Mouse (Mus musculus): ENCODE data around the gene Ap5m1. TPM values are rescaled to one million over a fixed set of nuclear protein-coding genes. Genes with fewer than 3 reads are reported as not detected.

The Ap5m1 gene
- 24.2 and 30.8 TPM in 2 replicates for polyA plus RNA-seq (2015; fragmentation: Nextera tagmentation; extraction: Ambion mirVana)

DNA sequence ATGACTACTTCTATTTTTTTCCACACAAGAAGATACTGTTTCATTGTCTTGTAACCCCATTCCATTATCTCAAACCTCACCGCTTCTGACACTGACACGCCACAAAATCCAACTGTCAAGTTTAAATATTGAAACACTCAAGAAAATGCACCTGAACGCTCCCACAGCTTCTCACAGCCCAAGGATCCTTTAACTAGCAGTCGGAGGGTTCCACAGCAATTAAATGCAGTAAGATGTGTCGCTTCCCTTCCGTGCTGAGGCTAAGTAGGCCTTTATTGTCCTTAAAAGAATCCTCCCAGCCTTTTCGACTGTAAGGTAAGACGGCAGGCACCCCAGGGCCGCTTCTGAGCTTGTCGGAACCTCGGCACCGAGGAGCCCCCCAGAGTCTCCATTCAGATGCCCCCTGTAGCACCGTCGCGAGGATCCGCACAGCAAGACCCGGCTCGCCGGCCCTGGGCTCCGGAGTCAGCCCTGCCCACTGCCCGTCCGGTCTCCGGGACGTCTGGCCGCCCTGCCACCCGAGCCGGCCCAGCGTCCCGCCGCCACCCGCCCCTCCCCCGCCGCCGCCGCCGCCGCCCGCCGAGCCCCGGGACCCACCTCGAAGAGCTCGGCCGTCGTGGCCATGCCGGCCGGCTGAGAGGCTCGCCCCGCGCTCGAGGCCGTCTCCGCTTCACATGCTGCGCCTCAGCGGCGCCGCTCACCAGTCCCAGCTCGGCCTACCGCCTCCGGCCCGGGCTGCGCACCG lies at the start of gene Ap5m1:
Gene Ap5m1 (plus strand): TSS at position 569 of the 745 bp plus-strand sequence.
- ATAC-seq: peak; percentile 54
- Histone ChIP-seq H3K4me2 (ENCODE audit: low read length) (peak within 1 kb of the TSS; percentile 70), H3K27ac (ENCODE audit: low read length) (peak within 1 kb of the TSS; percentile 97)

DNA sequence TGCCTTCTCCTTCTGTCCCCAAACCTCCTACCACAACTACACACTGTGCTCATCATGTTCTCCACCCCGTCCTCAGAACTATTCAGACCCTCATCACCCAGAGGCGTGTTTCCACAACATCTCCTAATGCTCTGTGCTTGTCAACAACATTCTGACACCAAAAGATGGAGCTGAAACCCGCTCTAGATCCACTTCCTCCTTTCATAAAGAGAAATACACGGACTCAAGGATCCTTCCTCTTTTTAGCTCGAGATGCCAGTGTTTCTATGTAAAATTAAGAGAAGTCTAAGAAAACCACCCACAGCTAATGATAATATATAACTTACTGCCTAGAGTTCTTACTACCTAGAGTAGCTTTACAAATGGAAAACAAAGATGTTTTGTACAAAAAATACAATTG lies 46.1 kb upstream of the Ap5m1 start:
- H3K27me3 ChIP-seq (replicated peaks; ENCODE audit: control insufficient read depth, insufficient read depth, low read length): no peaks in the 10 kb centered on the region
- H3K36me3 ChIP-seq (ENCODE audit: control insufficient read depth, insufficient read depth): peaks cover 14% of the 10 kb centered on the region
- WGBS: 91% methylated on average over 5 of the region's 5 CpGs
- no peak overlapping the region for H3K27ac ChIP-seq (ENCODE audit: low read length)
- no peaks in the 10 kb centered on the region for H3K9me3 ChIP-seq (ENCODE audit: control insufficient read depth, low read length)
- no peak overlapping the region for H3K9ac ChIP-seq (replicated peaks; ENCODE audit: low read depth, low read length)
- H3K4me3 ChIP-seq (replicated peaks; ENCODE audit: low read length): no peak overlapping the region
- no peaks in the 10 kb centered on the region for H3K4me1 ChIP-seq (replicated peaks; ENCODE audit: control insufficient read depth, insufficient read depth, low read length)
- ATAC-seq: no peak
- no peak overlapping the region for H3K4me2 ChIP-seq (ENCODE audit: low read length)

More for the DNA sequence above, at the start of gene Ap5m1:
- Histone ChIP-seq H3K27me3 (replicated peaks; ENCODE audit: control insufficient read depth, insufficient read depth, low read length) (no peaks in the 10 kb centered on the region), H3K9ac (replicated peaks; ENCODE audit: low read depth, low read length) (peak within 1 kb of the TSS; percentile 99), H3K4me1 (replicated peaks; ENCODE audit: control insufficient read depth, insufficient read depth, low read length) (peaks cover 17% of the 10 kb centered on the region), H3K36me3 (ENCODE audit: control insufficient read depth, insufficient read depth) (no peaks in the 10 kb centered on the region), H3K4me3 (replicated peaks; ENCODE audit: low read length) (peak within 1 kb of the TSS; percentile 82), H3K9me3 (ENCODE audit: control insufficient read depth, low read length) (no peaks in the 10 kb centered on the region)
- under 1% methylated on average over 40 of the region's 62 CpGs for WGBS

DNA sequence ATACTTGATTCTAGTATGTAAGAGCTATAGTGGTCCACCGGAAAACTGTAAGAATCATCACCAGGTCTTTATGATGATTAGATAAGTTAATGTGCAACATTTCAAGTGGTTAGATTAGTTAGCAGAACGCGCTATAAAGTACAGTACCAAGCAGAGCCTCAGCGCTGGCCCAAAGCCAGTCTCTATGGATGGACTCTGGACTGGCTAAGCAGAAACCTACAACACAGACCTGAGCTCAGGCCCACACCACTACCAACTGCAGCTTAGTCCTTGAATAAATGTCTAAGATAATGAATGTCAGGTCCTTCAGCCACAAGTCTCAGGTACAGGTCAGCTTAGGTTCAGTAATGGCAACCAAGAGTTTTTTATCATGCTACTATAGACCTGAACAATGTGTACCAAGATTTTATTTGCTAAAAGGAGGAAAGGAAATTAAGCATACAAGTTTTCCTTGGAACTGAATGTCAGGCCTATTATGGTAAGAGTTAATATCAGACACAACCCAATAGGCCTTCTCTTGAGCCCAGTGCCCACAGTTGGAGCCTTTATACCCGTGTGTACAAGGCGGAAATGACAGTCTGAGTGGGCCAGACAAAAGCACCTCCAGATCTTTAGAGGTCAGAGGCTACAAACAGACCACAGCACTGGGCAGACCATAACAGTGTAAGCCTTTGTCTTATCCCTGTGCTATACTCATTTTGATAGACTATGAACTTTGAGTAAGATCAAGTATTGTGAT lies 38.7 kb upstream of the Ap5m1 start:
- Histone ChIP-seq H3K27ac (ENCODE audit: low read length) (no peak overlapping the region), H3K27me3 (replicated peaks; ENCODE audit: control insufficient read depth, insufficient read depth, low read length) (no peaks in the 10 kb centered on the region), H3K4me3 (replicated peaks; ENCODE audit: low read length) (no peak overlapping the region), H3K4me2 (ENCODE audit: low read length) (no peak overlapping the region), H3K9ac (replicated peaks; ENCODE audit: low read depth, low read length) (no peak overlapping the region), H3K4me1 (replicated peaks; ENCODE audit: control insufficient read depth, insufficient read depth, low read length) (no peaks in the 10 kb centered on the region), H3K36me3 (ENCODE audit: control insufficient read depth, insufficient read depth) (peaks cover 5% of the 10 kb centered on the region), H3K9me3 (ENCODE audit: control insufficient read depth, low read length) (no peaks in the 10 kb centered on the region)
- 85% methylated on average over 6 of the region's 6 CpGs for WGBS
- no peak for ATAC-seq

DNA sequence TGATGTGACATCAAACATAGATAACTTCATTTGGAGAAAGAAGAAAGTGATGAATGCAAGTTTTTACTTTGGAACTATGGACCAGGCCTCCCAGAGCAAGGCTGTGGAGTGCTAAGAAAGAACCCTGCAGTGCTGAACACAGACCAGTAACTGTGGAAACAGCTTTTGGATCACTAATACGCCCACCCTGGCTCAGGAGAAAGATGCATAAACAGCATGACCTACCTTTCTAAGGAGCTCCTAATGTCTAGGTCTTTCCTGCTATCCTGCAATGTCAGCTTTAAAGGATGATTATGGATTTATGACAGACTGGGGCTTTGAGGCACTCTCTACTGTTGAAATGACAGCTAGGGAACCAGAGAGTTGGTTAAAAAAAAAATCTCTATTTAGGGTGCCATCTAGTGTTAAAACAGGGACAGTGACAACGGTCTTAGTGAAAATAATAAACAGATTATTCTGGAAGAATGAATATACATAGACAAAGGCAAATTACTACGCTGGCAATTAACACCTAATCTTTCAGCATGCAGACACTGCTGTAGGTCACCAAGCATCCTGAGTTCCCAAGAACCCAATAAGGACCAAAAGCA lies 38.0 kb upstream of the Ap5m1 start:
- ATAC-seq: peak; percentile 33; the same call in 1 of the 2 replicates
- no peaks in the 10 kb centered on the region for H3K4me1 ChIP-seq (replicated peaks; ENCODE audit: control insufficient read depth, insufficient read depth, low read length)
- H3K36me3 ChIP-seq (ENCODE audit: control insufficient read depth, insufficient read depth): peaks cover 8% of the 10 kb centered on the region
- H3K9me3 ChIP-seq (ENCODE audit: control insufficient read depth, low read length): no peaks in the 10 kb centered on the region
- WGBS: 48% methylated on average over 3 of the region's 3 CpGs
- no peak overlapping the region for H3K27ac ChIP-seq (ENCODE audit: low read length)
- no peak overlapping the region for H3K4me2 ChIP-seq (ENCODE audit: low read length)
- H3K27me3 ChIP-seq (replicated peaks; ENCODE audit: control insufficient read depth, insufficient read depth, low read length): no peaks in the 10 kb centered on the region
- H3K9ac ChIP-seq (replicated peaks; ENCODE audit: low read depth, low read length): no peak overlapping the region
- H3K4me3 ChIP-seq (replicated peaks; ENCODE audit: low read length): no peak overlapping the region

DNA sequence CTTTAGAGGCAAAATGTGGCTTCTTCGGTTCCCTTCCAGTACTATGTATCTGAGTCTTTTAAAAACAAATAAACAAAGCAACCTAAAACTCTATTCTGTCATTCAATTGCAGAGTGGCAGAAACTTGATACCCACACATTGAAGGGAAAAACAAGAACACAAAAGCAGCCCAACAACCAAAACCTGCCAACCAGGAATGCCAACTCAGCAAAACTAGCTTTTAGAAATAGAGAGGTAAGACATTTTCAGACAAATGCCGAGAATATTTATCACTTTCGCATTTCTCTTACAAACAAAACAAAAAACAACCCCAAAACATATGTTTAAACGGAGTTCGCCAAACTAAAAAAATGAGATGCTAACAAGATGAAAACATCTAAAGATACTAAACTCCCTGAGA lies 36.9 kb upstream of the Ap5m1 start:
- no peak overlapping the region for H3K9ac ChIP-seq (replicated peaks; ENCODE audit: low read depth, low read length)
- H3K27ac ChIP-seq (ENCODE audit: low read length): no peak overlapping the region
- ATAC-seq: no peak
- no peaks in the 10 kb centered on the region for H3K27me3 ChIP-seq (replicated peaks; ENCODE audit: control insufficient read depth, insufficient read depth, low read length)
- H3K4me3 ChIP-seq (replicated peaks; ENCODE audit: low read length): no peak overlapping the region
- 90% methylated on average over 5 of the region's 5 CpGs for WGBS
- no peaks in the 10 kb centered on the region for H3K9me3 ChIP-seq (ENCODE audit: control insufficient read depth, low read length)
- H3K36me3 ChIP-seq (ENCODE audit: control insufficient read depth, insufficient read depth): peaks cover 9% of the 10 kb centered on the region
- H3K4me2 ChIP-seq (ENCODE audit: low read length): no peak overlapping the region
- H3K4me1 ChIP-seq (replicated peaks; ENCODE audit: control insufficient read depth, insufficient read depth, low read length): no peaks in the 10 kb centered on the region

DNA sequence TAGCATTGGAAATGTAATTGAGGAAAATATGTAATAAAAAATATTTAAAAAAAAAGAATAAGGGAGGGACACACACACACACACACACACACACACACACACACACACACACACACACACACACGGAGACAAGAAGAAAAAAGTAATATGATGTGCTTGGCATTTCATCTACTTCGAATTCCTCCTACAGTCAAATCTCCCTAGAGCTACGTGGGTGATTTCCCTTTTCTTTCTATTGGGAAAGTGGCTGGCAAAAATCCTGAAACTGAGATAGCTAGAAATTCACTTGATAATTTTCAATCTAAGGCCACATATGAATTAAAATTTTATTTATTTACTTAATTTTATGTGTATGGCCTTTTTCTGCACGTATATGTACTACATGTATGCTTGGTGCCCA lies 20.3 kb upstream of the Ap5m1 start:
- Histone ChIP-seq H3K4me2 (ENCODE audit: low read length) (no peak overlapping the region), H3K4me3 (replicated peaks; ENCODE audit: low read length) (no peak overlapping the region), H3K9me3 (ENCODE audit: control insufficient read depth, low read length) (no peaks in the 10 kb centered on the region), H3K36me3 (ENCODE audit: control insufficient read depth, insufficient read depth) (0 out of 2 replicates have a peak, but pooled peaks cover 2% of the 10 kb centered on the region), H3K27me3 (replicated peaks; ENCODE audit: control insufficient read depth, insufficient read depth, low read length) (no peaks in the 10 kb centered on the region), H3K27ac (ENCODE audit: low read length) (no peak overlapping the region), H3K4me1 (replicated peaks; ENCODE audit: control insufficient read depth, insufficient read depth, low read length) (no peaks in the 10 kb centered on the region), H3K9ac (replicated peaks; ENCODE audit: low read depth, low read length) (no peak overlapping the region)
- ATAC-seq: no peak
- 94% methylated on average over 4 of the region's 4 CpGs for WGBS

DNA sequence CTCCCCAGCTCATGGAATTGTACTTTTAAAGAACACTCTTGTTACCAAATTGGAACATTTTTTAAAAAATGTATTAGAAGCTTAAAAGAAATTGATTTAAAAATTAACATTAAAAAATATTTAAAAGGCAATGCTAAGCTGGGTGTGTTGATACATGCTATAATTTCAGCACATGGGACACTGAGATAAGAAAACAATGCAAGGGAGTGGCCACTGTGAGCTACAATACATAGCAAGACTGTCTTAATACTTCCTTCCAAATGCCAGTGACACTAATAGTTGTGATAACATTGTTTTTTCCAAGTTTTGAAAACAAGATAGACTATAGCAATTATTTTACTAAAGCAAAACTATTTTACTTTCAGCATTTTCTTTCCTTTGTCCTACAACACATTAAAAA lies 16.4 kb upstream of the Ap5m1 start:
- Histone ChIP-seq H3K27ac (ENCODE audit: low read length) (no peak overlapping the region), H3K9ac (replicated peaks; ENCODE audit: low read depth, low read length) (no peak overlapping the region), H3K4me2 (ENCODE audit: low read length) (no peak overlapping the region), H3K4me3 (replicated peaks; ENCODE audit: low read length) (no peak overlapping the region), H3K36me3 (ENCODE audit: control insufficient read depth, insufficient read depth) (peaks cover 5% of the 10 kb centered on the region; the same call in 1 of the 2 replicates), H3K4me1 (replicated peaks; ENCODE audit: control insufficient read depth, insufficient read depth, low read length) (no peaks in the 10 kb centered on the region), H3K9me3 (ENCODE audit: control insufficient read depth, low read length) (no peaks in the 10 kb centered on the region), H3K27me3 (replicated peaks; ENCODE audit: control insufficient read depth, insufficient read depth, low read length) (no peaks in the 10 kb centered on the region)
- no peak for ATAC-seq

DNA sequence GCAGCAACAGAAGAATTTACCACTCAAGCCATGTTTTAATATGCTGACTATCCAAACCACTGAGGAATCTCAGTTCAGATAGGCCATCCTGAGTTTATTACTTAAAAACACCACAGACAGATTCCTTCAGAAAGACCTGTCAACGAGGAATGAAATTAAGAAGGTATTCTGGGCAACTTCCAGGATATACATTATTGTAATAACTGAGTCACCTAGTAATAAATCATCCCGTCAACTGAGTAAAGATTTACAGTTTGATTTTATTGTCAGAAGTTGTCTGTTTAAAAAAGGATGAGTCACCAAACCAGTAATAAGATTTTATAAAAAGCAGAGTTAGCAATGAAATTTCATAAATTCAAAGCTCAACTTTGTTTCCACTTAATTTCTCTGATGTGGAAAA lies 2.1 kb upstream of the Ap5m1 start:
- H3K9me3 ChIP-seq (ENCODE audit: control insufficient read depth, low read length): no peaks in the 10 kb centered on the region
- H3K4me2 ChIP-seq (ENCODE audit: low read length): no peak overlapping the region
- no peaks in the 10 kb centered on the region for H3K27me3 ChIP-seq (replicated peaks; ENCODE audit: control insufficient read depth, insufficient read depth, low read length)
- ATAC-seq: no peak
- H3K4me1 ChIP-seq (replicated peaks; ENCODE audit: control insufficient read depth, insufficient read depth, low read length): peaks cover 17% of the 10 kb centered on the region
- H3K4me3 ChIP-seq (replicated peaks; ENCODE audit: low read length): no peak overlapping the region
- 84% methylated on average over 2 of the region's 2 CpGs for WGBS
- H3K9ac ChIP-seq (replicated peaks; ENCODE audit: low read depth, low read length): no peak overlapping the region
- H3K36me3 ChIP-seq (ENCODE audit: control insufficient read depth, insufficient read depth): no peaks in the 10 kb centered on the region
- H3K27ac ChIP-seq (ENCODE audit: low read length): no peak overlapping the region

DNA sequence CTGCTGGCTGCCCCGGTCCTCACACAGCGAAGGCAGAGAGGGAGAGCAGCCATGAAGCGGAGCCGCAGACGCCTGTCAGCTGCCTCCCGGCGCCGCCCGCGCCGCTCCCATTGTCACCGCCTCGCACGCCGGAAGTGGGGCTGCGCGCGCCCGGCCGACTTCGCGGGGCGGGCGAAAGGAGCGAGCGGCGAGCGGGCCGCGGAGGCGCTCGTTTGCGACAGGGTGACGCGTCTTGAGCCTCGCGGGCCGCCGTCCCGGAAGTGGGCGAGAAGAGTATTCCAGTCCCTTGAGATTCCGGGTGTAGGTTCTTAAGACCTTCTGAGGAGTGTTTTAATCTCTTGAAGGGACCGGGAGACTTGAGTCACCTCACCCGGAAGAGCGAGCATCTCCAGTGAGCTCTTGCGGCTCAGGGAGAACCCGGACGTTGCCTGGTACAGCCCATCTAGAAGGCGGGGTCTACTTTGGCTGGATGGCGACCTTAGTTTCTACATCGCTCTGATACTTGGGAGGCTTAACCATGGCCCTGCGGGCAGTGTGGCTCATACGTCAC lies 452 bp downstream of the Ap5m1 start, which contains the start of gene Exoc5:
Gene Exoc5 (minus strand): TSS at position 380 of the 550 bp plus-strand sequence.
- peak within 1 kb of the TSS; percentile 70 for H3K4me2 ChIP-seq (ENCODE audit: low read length)
- peak within 1 kb of the TSS; percentile 82 for H3K4me3 ChIP-seq (replicated peaks; ENCODE audit: low read length)
- peaks cover 17% of the 10 kb centered on the region for H3K4me1 ChIP-seq (replicated peaks; ENCODE audit: control insufficient read depth, insufficient read depth, low read length)
- H3K36me3 ChIP-seq (ENCODE audit: control insufficient read depth, insufficient read depth): no peaks in the 10 kb centered on the region
- peak within 1 kb of the TSS; percentile 97 for H3K27ac ChIP-seq (ENCODE audit: low read length)
- no peaks in the 10 kb centered on the region for H3K27me3 ChIP-seq (replicated peaks; ENCODE audit: control insufficient read depth, insufficient read depth, low read length)
- H3K9me3 ChIP-seq (ENCODE audit: control insufficient read depth, low read length): no peaks in the 10 kb centered on the region
- ATAC-seq: peak; percentile 97
- H3K9ac ChIP-seq (replicated peaks; ENCODE audit: low read depth, low read length): peak within 1 kb of the TSS; percentile 99
- under 1% methylated on average over 50 of the region's 53 CpGs for WGBS
